ENCODE assay signal across 22 mouse cellular contexts in the genomic region with DNA sequence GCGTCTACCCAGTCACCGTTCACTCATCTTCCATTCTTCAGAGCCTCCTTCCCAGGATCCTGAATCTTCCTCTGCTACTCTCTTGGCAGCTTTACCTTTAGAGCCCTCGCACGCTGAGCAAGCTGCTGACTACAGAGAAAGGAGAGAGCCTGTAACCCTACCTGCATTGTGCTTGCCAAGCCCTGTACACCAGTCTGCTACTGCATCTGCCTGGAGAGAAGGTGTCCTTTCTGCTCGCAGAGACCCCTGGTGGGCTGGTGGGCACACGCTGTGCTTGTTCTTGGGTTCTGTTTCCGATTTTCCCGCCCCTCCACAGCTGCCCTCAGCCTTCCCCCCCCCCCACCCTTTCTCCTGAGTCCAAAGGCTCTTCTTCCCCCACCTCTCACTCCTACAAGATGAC. TPM values are rescaled to one million over a fixed set of nuclear protein-coding genes. Genes with fewer than 3 reads are reported as not detected.
A peak's percentile ranks its signal among the peaks of the same experiment; 100 is the strongest.
DNase-seq lines count a peak whose midpoint lies in the region; ATAC-seq and TF ChIP-seq lines count a peak whose summit lies in the region.
"Had no signal": no experiment of that assay in that cellular context is flagged by ENCODE, and none has a peak within 500 bp of the region (broad histone marks: within the 10 kb centered on the region; RNA-seq: fewer than 3 reads in every experiment).

No protein-coding gene starts in this region.

- TF ChIP-seq EP300 in stomach, postnatal 0 days (optimal IDR thresholded peaks at IDR 0.05) = no peak

- no peak for ATAC-seq in heart, embryonic 12.5 days (ENCODE audit: insufficient number of reproducible peaks, low FRiP score)
- ATAC-seq in lung, embryonic 14.5 days (ENCODE audit: insufficient read depth) = no peak
- ATAC-seq in embryonic facial prominence, embryonic 13.5 days (ENCODE audit: insufficient number of reproducible peaks, insufficient read depth, low FRiP score, low TSS enrichment, low read depth) = no peak
- no peak for ATAC-seq in stomach, postnatal 0 days (ENCODE audit: low FRiP score, low TSS enrichment)

- H3K36me3 ChIP-seq in heart, embryonic 12.5 days = peaks cover 68% of the 10 kb centered on the region
- H3K36me3 ChIP-seq in lung, embryonic 14.5 days (ENCODE audit: insufficient read depth) = peaks cover 43% of the 10 kb centered on the region
- peaks cover 50% of the 10 kb centered on the region for H3K36me3 ChIP-seq in embryonic facial prominence, embryonic 13.5 days
- peaks cover 7% of the 10 kb centered on the region; the same call in 1 of the 2 replicates for H3K36me3 ChIP-seq in stomach, postnatal 0 days (ENCODE audit: control insufficient read depth, insufficient read depth, low read length)
- H3K36me3 ChIP-seq: liver, embryonic 15.5 days had no signal

- H3K4me2 ChIP-seq in heart, embryonic 12.5 days = no peak overlapping the region
- no peak overlapping the region for H3K4me2 ChIP-seq in lung, embryonic 14.5 days
- 0 out of 2 replicates have a peak overlapping the region, but pooled peaks have one; percentile 7 for H3K4me2 ChIP-seq in embryonic facial prominence, embryonic 13.5 days
- no peak overlapping the region for H3K4me2 ChIP-seq in stomach, postnatal 0 days (replicated peaks; ENCODE audit: low read depth)
- H3K4me2 ChIP-seq: forebrain, embryonic 12.5 days; liver, embryonic 15.5 days; midbrain, embryonic 12.5 days had no signal

- H3K27ac ChIP-seq in heart, embryonic 12.5 days (ENCODE audit: poor library complexity, severe bottlenecking) = peak overlapping the region; percentile 1
- H3K27ac ChIP-seq in lung, embryonic 14.5 days (ENCODE audit: low read depth) = no peak overlapping the region
- H3K27ac ChIP-seq in embryonic facial prominence, embryonic 13.5 days = peak overlapping the region; percentile 83
- no peak overlapping the region for H3K27ac ChIP-seq in stomach, postnatal 0 days (replicated peaks)
- H3K27ac ChIP-seq: forebrain, embryonic 12.5 days; liver, embryonic 15.5 days; midbrain, embryonic 12.5 days had no signal

- H3K9ac ChIP-seq in heart, embryonic 12.5 days = no peak overlapping the region
- no peak overlapping the region for H3K9ac ChIP-seq in lung, embryonic 14.5 days
- H3K9ac ChIP-seq in embryonic facial prominence, embryonic 13.5 days = no peak overlapping the region
- no peak overlapping the region for H3K9ac ChIP-seq in stomach, postnatal 0 days (ENCODE audit: low read length)
- H3K9ac ChIP-seq: forebrain, embryonic 12.5 days; liver, embryonic 15.5 days; midbrain, embryonic 12.5 days had no signal

- TF ChIP-seq CTCF in lung, embryonic 14.5 days (IDR thresholded peaks at IDR 0.05; ENCODE audit: low read depth) = peak; percentile 25
- TF ChIP-seq CTCF in stomach, postnatal 0 days (IDR thresholded peaks at IDR 0.05; ENCODE audit: low read depth) = peak; percentile 10; the same call in 1 of the 2 replicates

- WGBS in heart, embryonic 12.5 days = 79% methylated on average over 8 of the region's 8 CpGs
- 78% methylated on average over 8 of the region's 8 CpGs for WGBS in lung, embryonic 14.5 days
- 50% methylated on average over 8 of the region's 8 CpGs for WGBS in embryonic facial prominence, embryonic 13.5 days
- WGBS in stomach, postnatal 0 days = 75% methylated on average over 8 of the region's 8 CpGs

- no peak for DNase-seq in heart, adult 8-10 months (ENCODE audit: low spot score)
- DNase-seq in lung, embryonic 14.5 days = no peak
- no peak for DNase-seq in lung, adult 18-20 months
- no peak for DNase-seq in stomach, postnatal 0 days (ENCODE audit: low spot score)
- no peak for DNase-seq in adrenal gland, postnatal 10 days
- DNase-seq: adrenal gland, adult 2 months; cerebellum, adult 9-10 months; heart, postnatal 4 days; kidney, postnatal 14 days; lung, postnatal 4 days; retina, postnatal 1 day had no signal

- H3K27me3 ChIP-seq in heart, embryonic 12.5 days (replicated peaks) = no peaks in the 10 kb centered on the region
- no peaks in the 10 kb centered on the region for H3K27me3 ChIP-seq in lung, embryonic 14.5 days (ENCODE audit: insufficient read depth, low read length)
- H3K27me3 ChIP-seq in embryonic facial prominence, embryonic 13.5 days = no peaks in the 10 kb centered on the region
- H3K27me3 ChIP-seq in stomach, postnatal 0 days (ENCODE audit: control insufficient read depth, insufficient read depth, low read length) = no peaks in the 10 kb centered on the region
- H3K27me3 ChIP-seq: forebrain, embryonic 12.5 days; liver, embryonic 15.5 days; midbrain, embryonic 12.5 days had no signal

- H3K4me3 ChIP-seq in heart, embryonic 12.5 days = no peak overlapping the region
- no peak overlapping the region for H3K4me3 ChIP-seq in lung, embryonic 14.5 days (ENCODE audit: low read depth, low read length)
- no peak overlapping the region for H3K4me3 ChIP-seq in embryonic facial prominence, embryonic 13.5 days
- H3K4me3 ChIP-seq in stomach, postnatal 0 days (ENCODE audit: low read depth, low read length) = no peak overlapping the region
- H3K4me3 ChIP-seq: forebrain, embryonic 12.5 days; liver, embryonic 15.5 days; midbrain, embryonic 12.5 days; myocyte had no signal

- H3K9me3 ChIP-seq in heart, embryonic 12.5 days (replicated peaks) = peaks cover 11% of the 10 kb centered on the region; the same call in 1 of the 2 replicates
- no peaks in the 10 kb centered on the region for H3K9me3 ChIP-seq in lung, embryonic 14.5 days (ENCODE audit: low read depth, low read length)
- no peaks in the 10 kb centered on the region for H3K9me3 ChIP-seq in embryonic facial prominence, embryonic 13.5 days
- H3K9me3 ChIP-seq in stomach, postnatal 0 days (ENCODE audit: control insufficient read depth, low read length) = no peaks in the 10 kb centered on the region
- H3K9me3 ChIP-seq: forebrain, embryonic 12.5 days; liver, embryonic 15.5 days had no signal

- H3K4me1 ChIP-seq in heart, embryonic 12.5 days (replicated peaks) = peaks cover 51% of the 10 kb centered on the region
- H3K4me1 ChIP-seq in lung, embryonic 14.5 days (ENCODE audit: insufficient read depth) = peaks cover 12% of the 10 kb centered on the region
- H3K4me1 ChIP-seq in embryonic facial prominence, embryonic 13.5 days = peaks cover 60% of the 10 kb centered on the region
- H3K4me1 ChIP-seq in stomach, postnatal 0 days (replicated peaks; ENCODE audit: control insufficient read depth, insufficient read depth) = no peaks in the 10 kb centered on the region
- H3K4me1 ChIP-seq: liver, embryonic 15.5 days had no signal

RNA-seq across cellular contexts. Expression of gene Fstl1, which starts 30.6 kb away (rescaled TPM):
- 558 and 559 TPM in 2 replicates for polyA plus RNA-seq in heart, embryonic 12.5 days (2016; fragmentation: Nextera tagmentation; extraction: Ambion mirVana)
- 10 to 100 TPM; 36.4 to 46.9 (median 43.4) TPM for total RNA-seq in heart, adult 8-10 months (2022)
- polyA plus RNA-seq in lung, embryonic 14.5 days (2014; fragmentation: Nextera tagmentation; extraction: Ambion mirVana) = 460 and 502 TPM in 2 replicates
- 683 and 792 TPM in 2 replicates for polyA plus RNA-seq in embryonic facial prominence, embryonic 13.5 days (2015; fragmentation: Nextera tagmentation; extraction: Ambion mirVana)
- 238 and 254 TPM in 2 replicates for polyA plus RNA-seq in stomach, postnatal 0 days (2015; fragmentation: Nextera tagmentation; extraction: Ambion mirVana)
- total RNA-seq in adrenal gland, postnatal 10 days (2021) = 100 to 1,000 TPM; 215 to 264 TPM

RNA-seq across cellular contexts. Expression of gene Gm36028, which starts 53.7 kb away (rescaled TPM):
- polyA plus RNA-seq in heart, embryonic 12.5 days (2016; fragmentation: Nextera tagmentation; extraction: Ambion mirVana) = 0.51 and 0.89 TPM in 2 replicates
- 1 to 10 TPM in 3 of 4 experiments, under 1 TPM in 1; 0.90 to 1.4 (median 1.3) TPM for total RNA-seq in heart, adult 8-10 months (2022)
- polyA plus RNA-seq in lung, embryonic 14.5 days (2014; fragmentation: Nextera tagmentation; extraction: Ambion mirVana) = 0.38 and 0.46 TPM in 2 replicates
- 0.23 and 0.25 TPM in 2 replicates for polyA plus RNA-seq in embryonic facial prominence, embryonic 13.5 days (2015; fragmentation: Nextera tagmentation; extraction: Ambion mirVana)
- polyA plus RNA-seq in stomach, postnatal 0 days (2015; fragmentation: Nextera tagmentation; extraction: Ambion mirVana) = 0.29 and 0.56 TPM in 2 replicates
- total RNA-seq in adrenal gland, postnatal 10 days (2021) = under 1 TPM; 0.36 to 0.39 TPM
- total RNA-seq: left cerebral cortex, postnatal 25 days; MEL; neutrophil, adult 5-6 weeks had no signal
- polyA plus RNA-seq: intestine, embryonic 14.5 days; stomach, embryonic 14.5 days had no signal

Comparison
In these comparisons a context has a peak if more than half of its experiments do, and no peak if none do; other contexts are left out.
1. H3K27ac ChIP-seq: peak in heart, embryonic 12.5 days (single experiment) and embryonic facial prominence, embryonic 13.5 days (single experiment); none in lung, embryonic 14.5 days (single experiment) and stomach, postnatal 0 days (single experiment).